9 mouse cellular contexts compared by ENCODE assay signal in the genomic region with DNA sequence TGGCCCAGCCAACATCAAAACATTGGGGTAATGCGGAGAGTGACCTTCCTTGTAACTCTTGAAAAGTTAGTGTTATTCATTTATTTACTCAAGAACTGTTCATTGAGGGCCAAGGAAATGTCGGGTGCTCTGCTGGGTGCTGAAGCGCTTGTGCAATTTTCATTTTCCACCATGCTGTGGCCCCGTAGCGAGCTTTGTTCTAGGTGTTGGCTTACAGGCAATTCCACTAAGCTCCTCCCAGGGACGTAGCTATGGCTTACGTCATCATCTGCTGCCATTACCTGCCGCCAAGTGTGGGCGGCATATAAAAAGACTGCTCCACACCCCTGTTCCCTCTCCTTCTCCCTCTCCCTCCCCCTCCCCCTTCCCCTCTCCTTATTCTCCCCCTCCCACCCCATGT. TPM values are rescaled to one million over a fixed set of nuclear protein-coding genes. Genes with fewer than 3 reads are reported as not detected.
A peak's percentile ranks its signal among the peaks of the same experiment; 100 is the strongest.
DNase-seq lines count a peak whose midpoint lies in the region; ATAC-seq and TF ChIP-seq lines count a peak whose summit lies in the region.
"Had no signal": no experiment of that assay in that cellular context is flagged by ENCODE, and none has a peak within 500 bp of the region (broad histone marks: within the 10 kb centered on the region; RNA-seq: fewer than 3 reads in every experiment).

No protein-coding gene starts in this region.

- ATAC-seq in hindbrain, embryonic 15.5 days (ENCODE audit: low FRiP score, low read depth): no peak

- no peaks in the 10 kb centered on the region for H3K27me3 ChIP-seq in cerebellum, adult 2 months (ENCODE audit: control insufficient read depth, insufficient read depth, low read length)
- peaks cover 6% of the 10 kb centered on the region; the same call in 1 of the 2 replicates for H3K27me3 ChIP-seq in hindbrain, embryonic 15.5 days

- H3K27ac ChIP-seq in cerebellum, adult 2 months (ENCODE audit: insufficient read depth, low read length): no peak overlapping the region
- no peak overlapping the region for H3K27ac ChIP-seq in hindbrain, embryonic 15.5 days (replicated peaks)

- no peak for TF ChIP-seq POLR2A in cerebellum, adult 2 months (IDR thresholded peaks at IDR 0.05; ENCODE audit: borderline replicate concordance, insufficient read depth, low read length)

- no peak overlapping the region for H3K9ac ChIP-seq in hindbrain, embryonic 15.5 days

- no peaks in the 10 kb centered on the region for H3K4me1 ChIP-seq in cerebellum, adult 2 months (ENCODE audit: control insufficient read depth, insufficient read depth, low read length)
- H3K4me1 ChIP-seq in hindbrain, embryonic 15.5 days (replicated peaks): 0 out of 2 replicates have a peak, but pooled peaks cover 5% of the 10 kb centered on the region

- no peaks in the 10 kb centered on the region for H3K36me3 ChIP-seq in hindbrain, embryonic 15.5 days

- 29% methylated on average over 9 of the region's 9 CpGs for WGBS in cerebellum, adult 2 months
- 24% methylated on average over 9 of the region's 9 CpGs for WGBS in hindbrain, embryonic 15.5 days

- TF ChIP-seq CTCF in cerebellum, adult 2 months (IDR thresholded peaks at IDR 0.05; ENCODE audit: borderline replicate concordance, insufficient read depth, low read depth, low read length): no peak

- peak overlapping the region; percentile 41 for H3K4me3 ChIP-seq in cerebellum, adult 2 months (replicated peaks; ENCODE audit: insufficient read depth, low read depth, low read length)
- peak overlapping the region; percentile 15; the same call in 1 of the 2 replicates for H3K4me3 ChIP-seq in hindbrain, embryonic 15.5 days

- no peaks in the 10 kb centered on the region for H3K9me3 ChIP-seq in hindbrain, embryonic 15.5 days

- H3K4me2 ChIP-seq in hindbrain, embryonic 15.5 days: peak overlapping the region; percentile 49

- no peak for DNase-seq in cerebellum, adult 2 months
- DNase-seq in cerebellum, postnatal 4 days (ENCODE audit: low spot score in 2 of 2): no peak
- peak; percentile 58 for DNase-seq in brain, adult 2 months (ENCODE audit: low read depth, low spot score)
- DNase-seq in lung, postnatal 25 days (ENCODE audit: low spot score): peak; percentile 39
- DNase-seq in frontal cortex, postnatal 36 days (ENCODE audit: low spot score in 2 of 2): no peak
- DNase-seq in layer of hippocampus, postnatal 10 days (ENCODE audit: low spot score in 2 of 2): no peak
- no peak for DNase-seq in cerebellum, postnatal 10 days

RNA-seq across cellular contexts. Expression of a gene that starts 29.2 kb away (rescaled TPM):
- polyA plus RNA-seq in cerebellum, adult 2 months (2012; rRNA removed): 2.7 and 2.9 TPM in 2 replicates
- 7.9 and 9.8 TPM in 2 replicates for polyA plus RNA-seq in hindbrain, embryonic 15.5 days (2015; fragmentation: Nextera tagmentation; extraction: Ambion mirVana)
- total RNA-seq in layer of hippocampus, postnatal 10 days (2021): 10 to 100 TPM in 1 of 2 experiments, 1 to 10 TPM in 1; 9.3 to 10.2 TPM
- total RNA-seq: common myeloid progenitor, adult 5-6 weeks had no signal

RNA-seq across cellular contexts. Expression of a gene that starts 30.1 kb away (rescaled TPM):
- polyA plus RNA-seq in cerebellum, adult 2 months (2012; rRNA removed): not detected in 2 replicates
- 0.09 and 0.16 TPM in 2 replicates for polyA plus RNA-seq in hindbrain, embryonic 15.5 days (2015; fragmentation: Nextera tagmentation; extraction: Ambion mirVana)
- total RNA-seq in layer of hippocampus, postnatal 10 days (2021): not detected
- total RNA-seq: common myeloid progenitor, adult 5-6 weeks had no signal

RNA-seq across cellular contexts. Expression of a gene that starts 54.1 kb away (rescaled TPM):
- 1.1 and 1.3 TPM in 2 replicates for polyA plus RNA-seq in cerebellum, adult 2 months (2012; rRNA removed)
- 3.1 and 3.4 TPM in 2 replicates for polyA plus RNA-seq in hindbrain, embryonic 15.5 days (2015; fragmentation: Nextera tagmentation; extraction: Ambion mirVana)
- total RNA-seq in layer of hippocampus, postnatal 10 days (2021): 1 to 10 TPM; 6.0 to 7.1 TPM
- total RNA-seq: common myeloid progenitor, adult 5-6 weeks had no signal

Comparison
In these comparisons a context has a peak if more than half of its experiments do, and no peak if none do; other contexts are left out.
1. DNase-seq: peak in brain, adult 2 months (single experiment) and lung, postnatal 25 days (single experiment); none in cerebellum, adult 2 months (0 of 2), cerebellum, postnatal 4 days (0 of 2), frontal cortex, postnatal 36 days (0 of 2), layer of hippocampus, postnatal 10 days (0 of 2) and cerebellum, postnatal 10 days (0 of 2).